Mouse (Mus musculus): ENCODE results near the gene Tubgcp6.

GRCm38 (mm10) chr15:89141905-89142304 lies 19.0 kb upstream of the Tubgcp6 start:
- TF ChIP-seq GATA1 (IDR thresholded peaks at IDR 0.05; ENCODE audit: borderline replicate concordance, low read length) (no peak), FLI1 (IDR thresholded peaks at IDR 0.05; ENCODE audit: low read length) (no peak)

All from megakaryocyte, embryonic 14.5 days (primary cell).